ENCODE assay signal across 7 mouse cellular contexts in genomic region chr10:125387782-125388415, GRCm38 (mm10). TPM values are rescaled to one million over a fixed set of nuclear protein-coding genes. Genes with fewer than 3 reads are reported as not detected.
DNase-seq lines count a peak whose midpoint lies in the region; ATAC-seq lines count a peak whose summit lies in the region.

No protein-coding gene starts in this region.

- H3K27ac ChIP-seq in stomach, embryonic 14.5 days (ENCODE audit: low read length): no peak overlapping the region

- no peak overlapping the region for H3K4me3 ChIP-seq in stomach, embryonic 14.5 days (ENCODE audit: low read depth, low read length)

- no peaks in the 10 kb centered on the region for H3K27me3 ChIP-seq in stomach, embryonic 14.5 days (ENCODE audit: control insufficient read depth, insufficient read depth, low read length)

- peak; percentile 19 for DNase-seq in kidney, adult 9 months
- no peak for DNase-seq in kidney, adult 8-10 months
- DNase-seq in brain, embryonic 18.5 days (ENCODE audit: low read depth, low spot score): peak; percentile 8
- DNase-seq in frontal cortex, adult 2 months (ENCODE audit: extremely low spot score in 1 of 2, low spot score in 1 of 2): peak; percentile 56 to 64
- peak; percentile 16 for DNase-seq in lung, postnatal 14 days
- DNase-seq in urinary bladder, postnatal 10 days (ENCODE audit: low spot score): no peak

- 0 out of 2 replicates have a peak overlapping the region, but pooled peaks have one; percentile 12 for H3K4me2 ChIP-seq in stomach, embryonic 14.5 days (replicated peaks; ENCODE audit: low read depth, low read length)

- WGBS in stomach, embryonic 14.5 days: 52% methylated on average over 14 of the region's 14 CpGs

- H3K36me3 ChIP-seq in stomach, embryonic 14.5 days (ENCODE audit: control insufficient read depth, insufficient read depth, low read length): no peaks in the 10 kb centered on the region

- H3K4me1 ChIP-seq in stomach, embryonic 14.5 days (ENCODE audit: control insufficient read depth, insufficient read depth, low read length): peaks cover 4% of the 10 kb centered on the region; the same call in 1 of the 2 replicates

- no peaks in the 10 kb centered on the region for H3K9me3 ChIP-seq in stomach, embryonic 14.5 days (ENCODE audit: control insufficient read depth, low read depth, low read length)

- no peak overlapping the region for H3K9ac ChIP-seq in stomach, embryonic 14.5 days (replicated peaks; ENCODE audit: low read depth, low read length)

- no peak for ATAC-seq in stomach, embryonic 14.5 days (ENCODE audit: insufficient number of reproducible peaks, insufficient read depth, low FRiP score, low read depth)

RNA-seq across cellular contexts. Expression of gene Slc16a7, which starts 1.4 kb away (rescaled TPM):
- polyA plus RNA-seq in frontal cortex, adult 2 months (2012; rRNA removed): 9.0 and 13.4 TPM in 2 replicates
- 12.7 and 14.2 TPM in 2 replicates for polyA plus RNA-seq in stomach, embryonic 14.5 days (2014; fragmentation: Nextera tagmentation; extraction: Ambion mirVana)

Comparison
In these comparisons a context has a peak if more than half of its experiments do, and no peak if none do; other contexts are left out.
1. DNase-seq: peak in kidney, adult 9 months (single experiment), brain, embryonic 18.5 days (single experiment), frontal cortex, adult 2 months (2 of 2) and lung, postnatal 14 days (single experiment); none in kidney, adult 8-10 months (0 of 2) and urinary bladder, postnatal 10 days (single experiment).